Mouse (Mus musculus) kidney, postnatal 36 days (tissue): ENCODE results near the gene Pmm2.

Experiments used
- DNase-seq, 2 experiments: peaks; one replicate each; pipeline ENCODE4 v3.0.0; 2021 to 2022; ENCODE audit warnings: mixed read lengths in 2 of 2

Pmm2 gene

DNA sequence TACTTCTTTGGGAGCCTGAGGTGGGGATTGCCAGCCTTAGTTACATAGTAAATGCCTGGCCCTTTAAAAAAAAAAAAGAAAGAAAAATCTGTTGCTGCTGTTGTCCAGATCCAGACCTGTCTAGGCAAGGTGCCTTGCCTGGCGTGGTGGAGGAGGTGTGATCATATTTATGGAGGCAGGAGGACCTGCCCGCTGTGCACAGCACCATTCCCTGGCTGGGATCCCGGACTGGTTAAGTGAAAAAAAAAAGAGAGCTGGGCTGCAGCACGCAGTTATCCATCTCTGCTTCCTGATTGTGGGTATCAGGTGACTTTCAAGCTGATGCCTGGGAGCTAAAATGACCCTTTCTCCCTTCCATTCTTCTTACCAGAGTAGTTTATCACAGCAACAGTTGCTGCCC lies 47.6 kb downstream of the Pmm2 start:
- DNase-seq = peak in 1 of 2 experiments; percentile 43

- peak; percentile 72 to 85 for DNase-seq
Observed at GRCm38 (mm10) chr16:8686121-8686870, 48.8 kb downstream of the Pmm2 start.

GRCm38 (mm10) chr16:8686871-8687535 lies 49.5 kb downstream of the Pmm2 start:
- no peak for DNase-seq

DNA sequence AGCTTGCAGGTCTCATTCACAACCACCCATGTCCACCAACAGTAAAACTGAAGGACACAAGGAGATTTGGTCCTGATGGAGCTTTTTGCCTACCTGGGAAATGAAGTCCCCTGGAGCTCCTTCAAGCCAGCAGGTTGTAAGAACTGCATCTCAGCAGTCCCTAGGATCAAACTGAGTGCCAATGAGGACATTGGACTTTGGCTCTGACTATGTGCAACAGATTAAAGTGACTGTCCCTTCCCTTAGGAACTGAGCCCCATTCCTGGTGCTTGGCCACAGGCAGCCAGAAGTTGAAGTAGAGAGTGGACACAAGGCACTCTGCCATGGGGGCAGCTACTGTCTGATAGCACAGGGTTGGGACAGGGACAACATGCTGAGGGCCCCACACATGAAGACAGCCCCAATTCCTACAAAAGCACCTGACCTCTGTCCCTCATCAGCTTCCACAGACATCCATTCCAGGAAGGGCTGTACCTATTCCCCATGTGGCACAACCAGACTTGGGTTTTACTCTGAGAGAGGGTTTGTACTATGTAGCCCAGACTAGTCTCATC lies 50.2 kb downstream of the Pmm2 start:
- no peak for DNase-seq

- peak; percentile 65 to 79 for DNase-seq
Observed at GRCm38 (mm10) chr16:8689979-8690656, 52.6 kb downstream of the Pmm2 start.

- DNase-seq = no peak
Observed at GRCm38 (mm10) chr16:8691206-8691605, 53.7 kb downstream of the Pmm2 start.

DNA sequence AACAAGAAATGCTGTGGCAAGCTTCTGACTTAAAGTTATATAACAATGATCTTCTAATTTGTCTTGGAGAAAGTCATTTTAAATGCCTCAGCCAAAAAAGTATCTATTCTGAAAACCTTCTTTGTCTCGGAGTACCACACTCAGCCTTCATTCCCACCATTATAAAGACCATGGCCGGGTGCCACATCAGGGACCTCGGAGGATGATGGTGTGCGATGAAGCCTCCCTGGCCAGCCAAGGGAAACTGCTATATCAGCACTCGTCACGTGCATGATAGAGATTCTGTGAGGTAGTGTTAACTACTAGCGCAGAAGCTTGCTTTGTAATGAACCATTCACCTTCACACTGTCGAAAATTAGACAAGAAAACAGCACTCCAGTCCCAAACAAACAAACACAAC lies 62.1 kb downstream of the Pmm2 start:
- no peak for DNase-seq

DNA sequence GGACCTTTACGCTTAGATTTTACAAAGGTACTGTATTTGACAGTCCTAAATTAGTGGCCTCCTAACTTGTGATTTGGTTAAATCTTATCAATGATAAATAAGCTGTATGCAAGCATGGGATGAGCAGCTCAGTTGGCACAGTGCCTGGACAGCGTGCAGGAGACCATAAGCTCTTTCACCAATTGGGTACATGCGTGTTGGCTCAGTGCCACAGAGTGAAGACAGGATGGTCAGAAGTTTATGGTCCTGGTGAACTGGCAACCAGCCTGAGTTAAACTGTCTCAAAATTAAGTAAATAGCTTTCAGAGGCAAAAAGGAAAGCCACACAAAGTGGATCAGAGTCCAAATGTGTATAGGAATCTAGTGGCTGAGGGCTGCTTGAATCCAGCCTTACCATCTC lies 63.1 kb downstream of the Pmm2 start:
- peak; percentile 84 to 86 for DNase-seq

DNA sequence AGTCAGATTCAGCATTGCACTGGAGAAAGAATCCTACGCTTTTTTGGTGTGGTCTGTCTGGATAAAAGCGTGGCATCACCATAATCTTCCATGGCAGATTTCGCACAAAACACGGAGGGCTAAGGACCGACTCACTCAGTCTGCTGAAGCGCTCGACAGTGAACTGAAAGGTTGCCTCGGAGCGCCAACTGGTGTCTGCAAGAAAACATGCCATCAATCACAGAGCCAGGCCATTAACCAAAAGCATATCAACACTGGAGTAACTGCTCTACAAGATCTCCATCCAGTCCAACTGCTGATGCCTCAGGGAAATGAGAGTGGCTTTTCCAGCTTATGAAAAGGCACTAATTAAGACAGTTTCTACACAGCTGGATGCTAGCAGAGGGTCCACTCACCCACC lies 74.5 kb downstream of the Pmm2 start:
- DNase-seq = no peak
